Mouse (Mus musculus): ENCODE data around the gene Nkx1-2. TPM values are rescaled to one million over a fixed set of nuclear protein-coding genes. Genes with fewer than 3 reads are reported as not detected.

The Nkx1-2 gene
- total RNA-seq, 2 experiments from 2014 or later, result not detected

GRCm38 (mm10) chr7:132608316-132609020 is 9.0 kb upstream of the Nkx1-2 start:
- DNase-seq (ENCODE audit: low spot score in 2 of 2), result no peak

- no peak for DNase-seq (ENCODE audit: low spot score in 2 of 2)
These were observed 6.3 kb upstream of the Nkx1-2 start for GRCm38 (mm10) chr7:132605689-132606088.

GRCm38 (mm10) chr7:132604720-132605119 is 5.3 kb upstream of the Nkx1-2 start:
- DNase-seq (ENCODE audit: low spot score in 2 of 2), result no peak

GRCm38 (mm10) chr7:132600926-132601325 is 1.5 kb upstream of the Nkx1-2 start:
- no peak for DNase-seq (ENCODE audit: low spot score in 2 of 2)

GRCm38 (mm10) chr7:132600026-132600425 is 589 bp upstream of the Nkx1-2 start:
- DNase-seq (ENCODE audit: low spot score in 2 of 2), result no peak

GRCm38 (mm10) chr7:132597251-132598041 is 2.0 kb downstream of the Nkx1-2 start:
- no peak for DNase-seq (ENCODE audit: low spot score in 2 of 2)

GRCm38 (mm10) chr7:132596557-132597250 is 2.7 kb downstream of the Nkx1-2 start:
- no peak for DNase-seq (ENCODE audit: low spot score in 2 of 2)

- DNase-seq (ENCODE audit: low spot score in 2 of 2), result no peak
These were observed 3.6 kb downstream of the Nkx1-2 start for GRCm38 (mm10) chr7:132595787-132596186.

GRCm38 (mm10) chr7:132594325-132594724 is 5.1 kb downstream of the Nkx1-2 start:
- no peak for DNase-seq (ENCODE audit: low spot score in 2 of 2)

- no peak for DNase-seq (ENCODE audit: low spot score in 2 of 2)
These were observed 5.7 kb downstream of the Nkx1-2 start for GRCm38 (mm10) chr7:132593762-132594161.

GRCm38 (mm10) chr7:132589610-132590009 is 9.8 kb downstream of the Nkx1-2 start:
- DNase-seq (ENCODE audit: low spot score in 2 of 2), result no peak

- DNase-seq (ENCODE audit: low spot score in 2 of 2), result no peak
These were observed 12.3 kb downstream of the Nkx1-2 start for GRCm38 (mm10) chr7:132587167-132587566.

GRCm38 (mm10) chr7:132585695-132586491 is 13.5 kb downstream of the Nkx1-2 start:
- DNase-seq (ENCODE audit: low spot score in 2 of 2), result no peak

GRCm38 (mm10) chr7:132581441-132581840 is 18.0 kb downstream of the Nkx1-2 start:
- no peak for DNase-seq (ENCODE audit: low spot score in 2 of 2)

GRCm38 (mm10) chr7:132580511-132580910 is 18.9 kb downstream of the Nkx1-2 start:
- no peak for DNase-seq (ENCODE audit: low spot score in 2 of 2)

- no peak for DNase-seq (ENCODE audit: low spot score in 2 of 2)
These were observed 22.5 kb downstream of the Nkx1-2 start for GRCm38 (mm10) chr7:132576891-132577290.

GRCm38 (mm10) chr7:132576116-132576650 is 23.3 kb downstream of the Nkx1-2 start, which contains the start of gene Oat:
Oat (minus strand) TSS chr7:132576398.
- peak; percentile 86 to 95 for DNase-seq (ENCODE audit: low spot score in 2 of 2)

- DNase-seq (ENCODE audit: low spot score in 2 of 2), result peak; percentile 70 to 86
These were observed 23.8 kb downstream of the Nkx1-2 start for GRCm38 (mm10) chr7:132575623-132576022.

- no peak for DNase-seq (ENCODE audit: low spot score in 2 of 2)
These were observed 24.8 kb downstream of the Nkx1-2 start for GRCm38 (mm10) chr7:132574646-132575045.

GRCm38 (mm10) chr7:132573205-132573604 is 26.2 kb downstream of the Nkx1-2 start:
- DNase-seq (ENCODE audit: low spot score in 2 of 2), result no peak

GRCm38 (mm10) chr7:132572738-132573137 is 26.7 kb downstream of the Nkx1-2 start:
- DNase-seq (ENCODE audit: low spot score in 2 of 2), result no peak
